Mouse (Mus musculus) left cerebral cortex, adult 2 months (tissue): ENCODE measurements around the gene F11r. TPM values are rescaled to one million over a fixed set of nuclear protein-coding genes. Genes with fewer than 3 reads are reported as not detected.

Experiments
- DNase-seq, 2 experiments: peaks; one replicate each; pipeline ENCODE4 v3.0.0; 2021 to 2022; ENCODE audit warnings: low spot score in 2 of 2, mixed read lengths in 1 of 2; ENCODE audit errors: extremely low spot score in 1 of 2
- H3K27ac ChIP-seq: fragments of 200-600 bp; 2 replicates; pipeline ENCODE4 v1.8.1; 2022
- H3K4me3 ChIP-seq: fragments of 200-600 bp; 2 replicates; pipeline ENCODE4 v1.8.1; 2022
- CTCF ChIP-seq: fragments of 200-600 bp; IDR thresholded peaks from 2 replicates; pipeline ENCODE4 v1.8.1; 2022; ENCODE audit warnings: antibody characterized with exemption, mild to moderate bottlenecking, moderate library complexity
- intact Hi-C: fragments of 180-260 bp; cut with DNase I; formaldehyde crosslinking; loops from one replicate; pipeline ENCODE4 v1.15.1; 2025
- total RNA-seq, 2 experiments: library from RNA; stranded (reverse); gene quantifications; 2 replicates each; pipeline ENCODE4 v1.2.3; 2021

F11r gene
- total RNA-seq, 2 experiments from 2014 or later, result 4.9 to 6.2 TPM

- intact Hi-C loops, result no loop called here
- no peak for TF ChIP-seq CTCF
- Histone ChIP-seq H3K27ac (no peak overlapping the region; the same call in 1 of the 2 replicates), H3K4me3 (no peak overlapping the region)
- no peak for DNase-seq
Observed at GRCm38 (mm10) chr1:171440025-171440725, 2.8 kb downstream of the F11r start.

- intact Hi-C loops, result no loop called here
Observed at GRCm38 (mm10) chr1:171441466-171442412, 4.4 kb downstream of the F11r start.

GRCm38 (mm10) chr1:171442413-171442760, 5.1 kb downstream of the F11r start:
- Histone ChIP-seq H3K27ac (no peak overlapping the region), H3K4me3 (no peak overlapping the region)
- DNase-seq, result no peak
- TF ChIP-seq CTCF, result no peak
- intact Hi-C loops, result no loop called here

More at GRCm38 (mm10) chr1:171441466-171442412, 4.4 kb downstream of the F11r start:
- Histone ChIP-seq H3K4me3 (no peak overlapping the region), H3K27ac (no peak overlapping the region)
- no peak for TF ChIP-seq CTCF
- DNase-seq, result no peak

DNA sequence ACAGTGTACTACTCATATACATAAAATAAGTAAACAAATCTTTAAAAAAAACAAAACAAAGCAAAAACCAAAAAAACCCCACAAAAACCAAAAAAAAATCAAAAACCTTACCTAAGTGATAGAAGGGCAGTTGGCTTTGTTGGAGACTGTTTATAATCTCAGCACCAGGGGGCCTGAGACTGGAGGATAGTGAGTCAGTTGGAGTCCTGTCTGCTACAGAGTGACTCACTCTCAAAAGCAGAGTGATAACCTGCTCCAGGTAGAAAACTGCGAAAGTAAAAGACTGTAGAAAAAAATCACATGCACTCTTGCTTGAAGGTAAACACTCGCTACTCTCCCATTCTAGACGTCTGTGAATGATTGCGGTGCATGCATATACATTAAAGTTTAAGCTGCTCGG, 7.7 kb downstream of the F11r start:
- DNase-seq, result no peak
- intact Hi-C loops, result no loop called here

GRCm38 (mm10) chr1:171446854-171447253, 9.5 kb downstream of the F11r start:
- no peak for DNase-seq
- intact Hi-C loops, result no loop called here
- no peak for TF ChIP-seq CTCF
- H3K4me3 ChIP-seq, result no peak overlapping the region
- H3K27ac ChIP-seq, result no peak overlapping the region

More for the DNA sequence above, 7.7 kb downstream of the F11r start:
- no peak; the same call in 1 of the 2 replicates for TF ChIP-seq CTCF
- Histone ChIP-seq H3K4me3 (no peak overlapping the region), H3K27ac (no peak overlapping the region)

GRCm38 (mm10) chr1:171447692-171448091, 10.4 kb downstream of the F11r start:
- intact Hi-C loops, result no loop called here
- no peak for DNase-seq
- H3K27ac ChIP-seq, result no peak overlapping the region
- H3K4me3 ChIP-seq, result no peak overlapping the region
- no peak for TF ChIP-seq CTCF

- intact Hi-C loops, result no loop called here
Observed at GRCm38 (mm10) chr1:171450062-171450461, 12.7 kb downstream of the F11r start.

GRCm38 (mm10) chr1:171451001-171451400, 13.7 kb downstream of the F11r start:
- no peak overlapping the region for H3K4me3 ChIP-seq
- H3K27ac ChIP-seq, result no peak overlapping the region
- intact Hi-C loops, result no loop called here
- no peak for DNase-seq
- no peak for TF ChIP-seq CTCF

More at GRCm38 (mm10) chr1:171450062-171450461, 12.7 kb downstream of the F11r start:
- Histone ChIP-seq H3K27ac (no peak overlapping the region), H3K4me3 (no peak overlapping the region)
- DNase-seq, result no peak
- no peak for TF ChIP-seq CTCF

DNA sequence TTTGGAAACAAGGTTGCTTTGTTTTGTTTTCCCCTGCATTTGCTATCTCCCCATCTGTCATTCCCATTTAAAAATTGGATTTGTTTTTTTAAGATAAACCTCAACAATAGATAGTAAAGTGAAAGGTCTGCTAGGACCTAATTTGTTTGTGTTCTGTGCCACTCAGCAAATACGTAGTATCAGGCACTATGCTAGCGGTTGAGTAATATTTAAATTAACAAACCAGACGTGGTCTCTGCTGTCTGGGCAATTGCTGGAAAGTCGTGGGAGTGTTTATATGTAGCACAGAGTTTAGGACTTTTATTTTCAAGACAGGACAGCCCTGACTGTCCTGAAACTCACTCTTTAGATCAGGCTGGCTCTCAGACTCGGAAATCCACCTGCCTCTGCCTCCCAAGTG, 15.2 kb downstream of the F11r start:
- TF ChIP-seq CTCF, result no peak
- no peak overlapping the region for H3K4me3 ChIP-seq
- intact Hi-C loops, result no loop called here
- no peak overlapping the region for H3K27ac ChIP-seq
- DNase-seq, result no peak

DNA sequence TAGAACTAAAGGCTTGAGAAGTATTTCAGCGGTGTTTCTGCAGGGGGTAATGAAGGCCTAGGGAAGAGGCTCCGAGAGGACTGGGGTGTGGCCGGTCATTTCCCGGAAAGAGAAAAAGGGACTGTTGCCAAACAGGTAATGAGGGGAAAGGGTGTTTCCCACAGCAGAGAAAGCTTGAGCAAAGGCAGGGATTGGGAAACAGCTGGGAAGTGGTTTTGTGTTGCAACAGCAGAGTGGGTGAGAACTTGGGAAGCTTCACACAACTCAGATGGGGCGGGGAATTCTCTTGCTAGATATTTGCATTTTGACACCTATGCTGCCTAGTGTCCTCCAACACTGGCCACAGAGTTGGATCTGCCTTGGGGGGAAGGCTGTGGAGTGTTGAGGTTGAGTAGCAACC, 15.6 kb downstream of the F11r start:
- no peak for TF ChIP-seq CTCF
- no peak for DNase-seq
- intact Hi-C loops, result no loop called here
- no peak overlapping the region for H3K4me3 ChIP-seq
- H3K27ac ChIP-seq, result no peak overlapping the region

DNA sequence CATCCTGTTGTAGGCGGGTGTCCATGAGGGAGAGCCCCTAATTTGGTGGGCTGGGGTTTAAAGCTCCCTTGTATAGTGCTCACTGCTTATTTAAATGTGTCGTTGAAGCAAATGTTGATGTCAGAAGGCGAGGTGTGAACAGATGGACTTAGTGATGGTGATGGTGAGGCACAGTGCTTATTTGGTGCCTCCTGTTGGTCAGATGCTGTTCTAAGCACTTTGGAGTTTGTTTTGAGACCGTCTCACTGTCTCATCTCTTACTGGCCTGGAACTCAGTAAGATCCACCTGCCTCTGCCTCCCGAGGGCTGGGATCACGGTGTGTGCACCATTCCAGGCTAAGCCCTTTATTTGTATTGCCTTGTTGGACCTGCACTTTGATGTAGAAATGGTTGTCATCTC, 17.6 kb downstream of the F11r start:
- intact Hi-C loops, result no loop called here
- no peak for DNase-seq
- Histone ChIP-seq H3K27ac (no peak overlapping the region), H3K4me3 (no peak overlapping the region)
- no peak; the same call in 1 of the 2 replicates for TF ChIP-seq CTCF

- H3K4me3 ChIP-seq, result no peak overlapping the region
- no peak for DNase-seq
- TF ChIP-seq CTCF, result no peak
- intact Hi-C loops, result no loop called here
- H3K27ac ChIP-seq, result no peak overlapping the region
Observed at GRCm38 (mm10) chr1:171457568-171457967, 20.2 kb downstream of the F11r start.
